Mouse (Mus musculus): ENCODE data around the gene Gata5.

Gata5 gene

DNA sequence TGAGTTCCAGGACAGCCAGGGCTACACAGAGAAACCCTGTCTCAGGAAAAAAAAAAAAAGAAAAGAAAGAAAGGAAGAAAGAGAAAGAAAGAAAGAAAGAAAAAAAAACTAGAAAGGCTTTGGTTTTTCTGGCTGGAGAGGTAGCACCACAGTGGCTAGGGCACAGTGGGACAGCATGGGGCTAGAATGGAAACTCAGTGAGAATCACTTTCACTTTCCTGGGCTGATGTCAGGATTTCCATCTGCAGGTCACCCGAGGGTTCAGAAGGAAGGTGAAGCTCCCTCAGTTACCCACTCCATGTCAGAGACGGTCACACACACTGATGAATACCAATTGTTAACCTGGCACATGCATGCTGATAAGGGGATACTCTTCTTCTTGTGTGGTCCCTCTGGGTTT, 26.8 kb downstream of the Gata5 start:
- DNase-seq (ENCODE audit: low spot score) = no peak

GRCm38 (mm10) chr2:180306423-180307168, 27.9 kb downstream of the Gata5 start:
- DNase-seq (ENCODE audit: low spot score) = no peak

DNA sequence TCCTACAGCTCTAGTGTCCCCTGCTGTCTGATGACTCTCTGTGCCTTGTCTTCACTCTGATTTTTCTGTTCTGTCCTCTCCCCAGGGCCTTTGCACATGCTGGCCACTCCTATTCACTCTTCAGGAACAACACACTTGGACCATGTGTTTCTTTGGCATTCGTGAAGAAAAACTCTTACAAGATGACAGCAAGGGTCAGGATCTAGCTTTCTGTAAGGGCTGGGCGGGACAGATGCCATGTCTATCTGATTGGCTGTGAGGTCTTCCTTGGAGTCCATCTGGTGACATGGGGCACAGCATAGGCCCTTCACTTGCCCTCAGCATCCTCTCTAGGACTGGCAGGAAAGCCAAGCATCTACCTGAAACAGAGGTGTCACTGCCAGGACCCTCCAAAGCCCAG, 28.5 kb downstream of the Gata5 start:
- no peak for DNase-seq (ENCODE audit: low spot score)

DNA sequence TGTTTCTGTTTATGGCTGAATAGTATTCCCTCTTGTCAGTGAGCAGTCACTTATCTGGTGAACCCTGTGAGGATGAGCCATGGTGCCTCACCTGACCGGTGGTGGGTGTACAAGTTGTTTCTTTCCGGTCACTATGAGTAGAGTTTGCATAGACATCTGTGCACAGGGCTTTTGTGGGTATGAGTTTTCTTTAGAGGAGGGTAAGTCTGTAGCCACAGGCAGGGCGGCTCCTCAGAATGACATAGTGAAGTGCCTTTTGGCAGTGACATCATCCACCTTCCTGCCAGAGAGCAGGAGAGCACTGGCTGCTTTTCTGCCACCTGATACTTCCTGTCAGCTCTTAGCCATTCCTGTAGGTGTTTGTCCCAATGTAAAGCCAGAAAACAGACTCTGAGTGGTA, 29.0 kb downstream of the Gata5 start:
- DNase-seq (ENCODE audit: low spot score) = no peak

DNA sequence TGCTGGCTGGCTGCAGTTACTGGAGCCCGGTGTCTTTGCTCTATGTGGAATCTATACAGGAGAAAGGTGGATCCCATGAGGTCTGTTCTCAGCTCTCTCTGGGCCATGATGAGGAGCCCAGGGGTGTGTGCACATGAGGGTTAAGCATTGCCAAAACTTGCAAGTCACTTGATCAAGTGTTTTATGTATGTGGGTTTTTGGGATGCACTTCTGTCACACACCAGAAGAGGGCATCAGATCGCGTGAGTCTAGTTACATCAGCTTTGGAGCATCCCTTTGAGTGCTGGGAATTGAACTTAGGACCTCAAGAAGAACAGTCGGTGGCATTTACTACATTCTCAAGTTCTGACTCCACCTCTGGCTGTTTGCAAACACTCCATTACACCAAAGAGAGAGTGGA, 29.9 kb downstream of the Gata5 start:
- no peak for DNase-seq (ENCODE audit: low spot score)

DNA sequence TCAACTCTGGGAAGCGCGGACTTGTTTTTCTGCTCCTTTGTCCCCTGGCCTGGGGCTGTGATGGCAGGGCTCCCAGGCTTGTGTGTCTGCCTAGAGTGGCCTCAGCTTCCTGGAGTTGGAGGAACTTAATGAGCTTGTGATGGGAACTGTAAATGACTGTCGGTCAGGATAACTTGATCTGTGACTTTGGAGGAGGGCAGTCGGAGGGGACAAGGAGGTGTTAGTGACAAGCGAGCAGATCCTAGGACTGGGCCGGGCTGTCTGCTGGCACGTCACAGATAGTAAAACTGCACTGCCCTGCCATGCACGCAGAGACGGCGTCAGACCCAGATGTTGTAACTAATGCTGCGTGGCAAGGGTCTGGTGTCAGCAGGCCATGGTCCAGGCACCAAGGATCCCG, 31.0 kb downstream of the Gata5 start:
- DNase-seq (ENCODE audit: low spot score) = no peak

GRCm38 (mm10) chr2:180302201-180302600, 32.3 kb downstream of the Gata5 start:
- no peak for DNase-seq (ENCODE audit: low spot score)

GRCm38 (mm10) chr2:180300771-180301170, 33.7 kb downstream of the Gata5 start:
- no peak for DNase-seq (ENCODE audit: low spot score)

DNA sequence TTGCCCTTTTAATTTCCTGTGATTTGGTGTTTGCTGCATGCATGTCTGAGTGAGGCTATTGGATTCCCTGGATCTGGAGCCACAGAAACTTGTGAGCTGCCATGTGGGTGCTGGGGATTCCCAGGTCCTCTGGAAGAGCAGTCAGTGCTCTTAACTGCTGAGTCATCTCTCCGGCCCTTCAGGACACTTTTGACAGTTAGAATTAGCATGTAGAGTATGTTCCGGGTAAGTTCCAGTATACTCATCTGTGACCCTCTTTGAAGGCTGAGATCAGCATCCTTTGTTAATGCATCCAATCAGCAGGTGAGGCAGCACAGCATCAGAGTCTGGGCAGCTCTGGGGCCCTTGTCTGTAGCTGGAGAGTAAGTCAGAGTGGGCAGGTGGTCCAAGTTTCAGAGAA, 34.2 kb downstream of the Gata5 start:
- DNase-seq (ENCODE audit: low spot score) = no peak

DNA sequence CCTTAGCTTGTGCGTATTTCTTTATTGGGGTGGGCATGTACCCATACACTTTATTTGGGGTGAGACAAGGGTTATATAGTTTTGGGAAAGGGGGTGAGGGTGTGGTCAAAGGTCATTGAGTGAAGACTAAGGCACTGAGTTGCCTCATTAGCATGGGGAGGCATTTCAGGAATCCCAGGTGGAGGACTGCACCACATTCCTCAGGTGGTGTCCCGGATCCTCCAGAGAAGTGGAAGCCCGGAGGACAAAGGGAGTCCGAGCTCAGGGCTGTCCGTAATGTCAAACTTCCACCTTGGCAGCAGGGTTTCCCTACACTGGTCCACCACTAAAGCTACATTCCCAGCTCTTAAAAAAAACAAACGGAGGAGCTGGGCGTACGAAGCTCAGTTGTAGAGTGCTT, 41.6 kb downstream of the Gata5 start:
- no peak for DNase-seq (ENCODE audit: low spot score)

- no peak for DNase-seq (ENCODE audit: low spot score)
Observed at GRCm38 (mm10) chr2:180292026-180292425, 42.5 kb downstream of the Gata5 start.

DNA sequence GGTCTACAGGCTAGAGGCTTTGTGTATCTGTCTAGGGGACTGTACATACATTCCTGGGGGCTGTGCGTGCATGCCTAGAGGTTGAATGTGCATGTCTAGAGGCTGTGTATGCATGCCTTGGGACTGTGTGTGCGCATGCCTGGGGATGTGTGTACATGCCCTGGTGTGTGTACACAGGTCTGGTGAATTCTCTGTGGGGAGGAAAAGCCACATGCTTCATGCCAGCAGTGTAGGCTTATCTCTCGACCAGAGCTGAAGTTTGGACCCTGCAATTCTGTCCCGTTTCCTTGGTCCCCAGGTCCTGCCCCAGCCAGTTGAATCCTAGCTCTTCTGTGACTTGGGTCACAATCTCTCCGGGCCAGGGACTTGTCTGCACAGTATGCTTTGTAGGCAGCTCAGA, 42.9 kb downstream of the Gata5 start:
- no peak for DNase-seq (ENCODE audit: low spot score)

DNA sequence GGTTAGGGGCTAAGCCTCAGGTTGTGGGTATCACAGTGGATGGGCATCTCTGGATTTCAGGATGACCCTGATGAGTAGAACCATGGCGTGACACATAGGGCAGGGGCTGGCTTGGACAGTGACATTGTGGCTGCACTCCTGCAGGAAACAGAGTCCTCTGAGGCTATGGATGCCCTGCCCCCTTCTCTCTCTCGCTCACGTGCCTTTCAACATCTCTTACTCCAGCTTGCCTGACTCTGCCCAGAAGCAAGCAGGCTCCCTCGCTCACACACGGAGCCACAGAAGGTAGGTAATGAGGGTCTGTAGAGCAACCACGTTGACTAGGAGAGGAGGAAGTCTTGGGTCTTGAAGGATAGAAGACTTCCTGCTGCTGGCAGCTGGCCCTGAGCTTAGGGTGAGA, 44.0 kb downstream of the Gata5 start:
- no peak for DNase-seq (ENCODE audit: low spot score)

GRCm38 (mm10) chr2:180289440-180290108, 44.9 kb downstream of the Gata5 start, which contains the start of gene Rbbp8nl:
TSS of gene Rbbp8nl (minus strand) at chr2:180289879.
- peak; percentile 39 for DNase-seq (ENCODE audit: low spot score)

- DNase-seq (ENCODE audit: low spot score) = peak; percentile 18
Observed at GRCm38 (mm10) chr2:180288966-180289365, 45.5 kb downstream of the Gata5 start.

DNA sequence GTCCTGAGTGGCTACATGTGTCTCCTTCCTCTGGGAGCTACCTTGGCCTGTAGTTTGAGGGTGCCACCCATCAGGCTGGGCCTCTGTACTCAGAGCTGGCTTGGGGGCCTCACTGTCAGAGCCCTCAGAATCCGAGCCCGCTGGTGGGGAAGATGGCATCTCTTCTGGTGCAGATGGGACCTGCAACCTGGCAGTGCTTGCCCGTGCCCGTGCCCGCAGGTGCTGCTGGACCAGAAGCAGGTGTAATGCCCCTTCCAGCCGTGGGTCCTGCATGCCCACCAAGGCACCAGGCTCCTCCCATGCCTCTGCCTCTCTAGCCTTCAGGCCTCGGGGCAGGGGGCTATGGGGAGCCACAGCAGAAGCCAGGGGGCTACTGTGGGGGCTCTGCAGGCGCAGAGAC, 55.2 kb downstream of the Gata5 start:
- no peak for DNase-seq (ENCODE audit: low spot score)

DNA sequence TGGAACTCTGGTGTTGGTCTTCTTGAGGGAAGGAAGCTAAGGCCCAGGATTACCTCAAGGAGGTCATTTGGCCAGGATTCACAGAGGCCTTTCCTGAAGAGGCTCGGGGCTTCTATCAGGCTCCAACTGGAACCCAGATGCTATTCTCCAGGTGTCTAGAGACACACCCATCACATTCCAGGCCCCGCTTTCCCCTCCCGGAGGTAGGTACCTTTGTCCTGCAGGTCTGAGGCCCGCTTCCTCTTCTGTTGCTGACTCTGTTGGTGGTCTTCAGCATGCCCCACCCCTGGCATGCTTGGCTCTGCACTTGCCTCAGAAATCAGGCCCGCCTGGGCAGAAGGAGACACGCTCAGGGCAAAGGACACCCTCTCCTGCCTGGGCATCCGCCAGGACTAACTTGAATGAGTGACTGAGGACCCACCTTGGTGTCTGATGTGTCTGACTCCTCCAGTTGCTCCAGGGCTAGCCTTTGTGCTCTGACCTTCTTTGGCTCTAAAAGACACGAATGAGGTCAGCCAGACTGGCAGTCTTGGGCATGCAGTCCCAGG, 56.7 kb downstream of the Gata5 start:
- no peak for DNase-seq (ENCODE audit: low spot score)

DNA sequence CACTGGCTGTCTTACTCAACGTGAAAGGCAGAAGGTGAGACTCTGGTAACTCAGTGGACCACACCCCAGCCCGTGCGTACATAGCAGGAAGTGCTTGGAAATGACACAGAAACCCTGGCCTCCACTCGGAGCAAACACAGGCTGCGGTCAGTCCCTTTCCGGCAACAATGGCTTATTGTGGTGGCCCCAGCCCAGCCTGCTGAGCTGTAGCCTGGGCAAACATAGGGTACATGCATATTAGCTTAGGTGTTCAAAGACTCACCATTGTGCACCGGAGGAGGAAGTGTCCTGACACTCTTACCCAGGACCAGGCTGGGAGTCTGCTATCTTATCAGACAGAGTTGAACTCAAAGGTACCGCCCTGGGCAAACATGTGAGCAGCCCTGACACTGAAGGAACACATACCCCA, 57.6 kb downstream of the Gata5 start:
- DNase-seq (ENCODE audit: low spot score) = no peak

GRCm38 (mm10) chr2:180276385-180276784, 58.1 kb downstream of the Gata5 start:
- DNase-seq (ENCODE audit: low spot score) = no peak

GRCm38 (mm10) chr2:180275836-180276235, 58.7 kb downstream of the Gata5 start:
- peak; percentile 95 for DNase-seq (ENCODE audit: low spot score)

Data from embryo, embryonic 10.5 days (tissue).